Mouse (Mus musculus) frontal cortex, postnatal 36 days (tissue): ENCODE measurements at regions not wholly inside any gene's neighbourhood (a gene's known extent, or its start where the extent isn't known, plus 50 kb on each side); places are given as distances from the start of the nearest gene placed in this dataset.

Experiments
- DNase-seq, 2 experiments: peaks; one replicate each; pipeline ENCODE4 v3.0.0; 2022; ENCODE audit warnings: low spot score in 2 of 2

DNA sequence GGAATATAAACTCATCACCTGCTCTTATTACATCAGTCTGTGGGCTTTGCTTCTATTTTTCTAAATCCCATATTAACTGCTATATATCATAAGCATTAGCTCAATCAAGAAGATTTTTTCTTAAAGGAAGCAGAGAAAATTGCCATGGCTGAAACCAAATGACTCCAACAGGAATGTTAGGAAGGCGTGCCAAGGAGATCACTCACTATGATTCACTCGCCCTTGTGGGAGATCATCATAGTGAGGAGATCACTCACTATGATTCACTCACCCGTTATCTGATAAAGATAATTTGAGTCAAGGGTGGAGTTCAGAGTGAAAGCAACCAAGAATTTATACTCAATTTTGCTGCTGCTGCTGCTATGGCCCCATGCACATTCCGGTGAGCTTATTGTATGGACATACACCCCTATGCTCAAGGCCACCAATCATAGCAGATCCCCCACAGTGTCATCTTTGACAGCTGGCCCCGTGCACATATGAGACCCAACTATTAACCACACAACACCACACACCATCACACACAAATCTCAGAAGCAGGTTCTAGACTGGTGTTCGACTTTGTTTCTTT lies 63.8 kb upstream of the Fer start:
- no peak for DNase-seq

DNA sequence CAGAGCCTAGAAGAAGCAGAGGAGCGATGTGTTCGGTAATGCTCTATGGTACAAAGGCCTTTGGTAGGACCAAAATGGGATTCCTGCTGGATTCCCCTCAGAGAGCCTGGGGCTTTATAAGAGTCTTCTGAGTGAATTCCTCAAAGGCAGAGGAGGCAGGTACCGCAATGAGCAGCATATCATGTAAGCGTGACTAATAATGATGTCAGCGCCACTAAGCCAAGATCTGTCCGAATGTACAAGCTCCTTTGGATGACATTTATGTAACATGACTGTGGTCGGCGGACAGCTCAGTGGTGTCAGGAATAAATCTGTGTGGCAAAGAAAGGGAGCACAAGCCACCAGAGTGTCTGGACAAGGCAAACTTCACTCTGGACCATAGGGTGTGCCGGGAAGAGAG lies 61.5 kb upstream of the Fer start:
- no peak for DNase-seq

DNA sequence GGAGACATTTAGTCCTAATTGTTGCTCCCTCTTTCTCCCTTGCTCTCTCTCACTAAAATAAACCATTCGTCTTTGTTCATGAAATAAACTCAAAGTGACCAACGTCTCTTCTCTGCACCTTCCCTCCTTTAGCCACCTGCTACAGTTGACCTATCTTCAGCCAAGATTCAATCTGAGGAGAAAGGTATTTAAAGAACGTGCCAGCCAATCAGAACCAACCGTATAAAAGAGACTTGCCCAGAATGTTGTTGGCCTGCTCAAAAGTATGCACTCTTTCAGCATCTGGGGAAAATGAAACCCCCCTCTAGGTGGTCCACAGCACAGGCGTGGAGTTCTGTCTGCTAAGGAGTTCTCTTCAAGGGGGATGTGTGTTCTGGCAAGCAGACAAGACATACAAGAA lies 60.0 kb upstream of the Fer start:
- no peak for DNase-seq

DNA sequence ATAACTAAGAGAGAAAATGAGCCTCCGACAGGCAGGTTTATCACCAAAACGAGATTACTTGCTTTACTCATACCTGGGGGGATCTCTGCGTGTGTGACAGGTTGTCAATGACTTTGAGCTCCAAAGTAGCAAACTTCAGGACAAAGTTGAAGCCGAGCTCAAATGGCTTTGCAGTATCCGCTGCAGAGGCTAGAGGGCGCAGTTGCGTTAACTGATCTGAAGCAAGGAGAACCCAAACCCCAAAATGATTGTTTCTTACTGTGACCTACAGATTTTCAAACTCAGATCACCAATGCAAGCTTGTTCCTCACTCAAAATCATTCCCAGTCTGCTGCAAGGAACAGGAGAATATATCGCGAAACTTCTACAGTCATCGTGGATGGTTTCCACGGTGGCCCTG lies 59.3 kb upstream of the Fer start:
- DNase-seq: peak; percentile 77 to 83

DNA sequence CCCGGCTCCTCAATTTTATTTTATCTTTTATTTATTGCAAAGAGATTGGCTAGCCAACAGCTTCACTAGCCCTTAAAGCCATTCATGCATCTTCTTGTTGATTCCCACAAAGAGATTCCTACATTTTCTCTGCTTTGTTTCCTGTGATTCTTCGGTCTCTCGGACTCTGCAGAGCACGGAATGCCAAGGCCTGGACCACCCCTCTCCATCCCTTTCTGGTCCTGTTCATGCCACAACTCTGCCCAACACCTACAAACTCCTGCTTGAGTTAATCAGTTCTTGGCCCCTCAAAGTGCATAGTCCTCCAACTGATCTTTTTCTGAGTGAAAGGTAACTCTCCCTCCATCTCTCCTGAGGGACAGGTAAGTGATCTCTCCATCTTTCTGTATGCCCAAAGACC lies 58.4 kb upstream of the Fer start:
- DNase-seq: no peak

DNA sequence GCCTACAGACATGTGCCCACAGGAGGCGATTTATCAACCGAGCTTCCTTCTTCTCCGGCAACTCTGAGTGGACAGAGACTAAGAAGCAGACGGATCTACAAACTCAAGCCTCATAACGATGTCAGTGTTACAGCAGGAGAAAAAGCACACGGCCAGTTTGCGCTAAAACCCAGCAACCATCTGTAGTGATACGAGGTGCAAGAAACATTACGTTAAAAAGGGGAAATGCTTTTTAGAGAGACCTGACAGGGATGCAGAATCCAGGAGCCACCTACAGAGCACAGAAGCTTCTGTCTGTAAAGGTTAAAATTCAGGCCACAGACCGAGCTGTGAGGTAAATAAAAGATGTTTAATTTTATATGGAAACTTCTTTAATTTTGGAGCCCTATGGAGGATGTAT lies 56.5 kb upstream of the Fer start:
- DNase-seq: peak in 1 of 2 experiments; percentile 16

DNA sequence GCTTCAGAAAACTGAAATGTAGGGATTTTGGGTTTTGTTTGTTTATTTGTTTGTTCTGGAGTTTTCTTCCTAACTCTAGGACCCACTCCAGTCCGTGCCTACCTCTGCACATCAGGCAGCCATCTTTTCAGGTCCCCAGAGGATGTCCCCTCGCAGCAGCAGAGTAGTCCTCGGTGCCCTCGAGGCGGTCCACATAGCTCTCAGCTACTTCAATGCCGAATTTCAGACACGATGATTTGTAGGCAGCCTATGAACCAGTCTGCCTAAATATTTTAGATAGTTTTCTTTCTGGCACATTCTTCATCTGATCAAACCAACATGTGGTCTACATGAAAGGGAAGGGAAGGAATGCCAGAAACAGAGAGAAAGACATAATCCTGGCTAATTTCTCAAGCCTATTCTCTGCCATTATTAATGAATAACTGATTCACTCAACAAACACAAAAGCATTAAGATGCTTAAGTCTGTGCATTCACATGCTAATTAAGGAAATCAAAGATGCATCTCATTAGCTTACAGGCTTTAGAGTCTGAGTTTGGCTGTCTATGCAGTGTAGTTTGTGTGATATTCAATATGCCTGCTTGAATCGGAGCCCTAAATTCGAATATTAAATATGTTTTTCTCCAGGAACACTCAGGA lies 55.2 kb upstream of the Fer start:
- DNase-seq: no peak

DNA sequence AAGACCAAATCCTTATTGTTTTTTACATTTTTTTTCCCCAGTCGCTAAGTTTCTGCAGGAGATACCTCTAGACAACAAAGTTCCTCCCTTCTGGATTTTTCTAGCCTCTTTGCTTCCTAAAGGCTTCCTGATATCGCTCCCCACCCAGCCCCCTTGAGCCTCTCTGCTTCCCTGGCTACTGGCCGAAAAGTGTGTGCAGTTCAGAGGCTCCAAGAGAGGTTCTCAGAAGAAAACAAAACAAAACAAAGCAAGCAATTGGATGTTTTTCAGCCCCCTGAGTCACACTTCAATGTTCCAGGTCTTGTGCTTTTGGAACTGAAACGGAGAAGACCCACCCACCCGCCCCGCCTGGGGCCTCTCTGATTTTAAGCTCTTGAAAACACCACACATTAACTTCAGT lies 54.1 kb upstream of the Fer start:
- DNase-seq: no peak

DNA sequence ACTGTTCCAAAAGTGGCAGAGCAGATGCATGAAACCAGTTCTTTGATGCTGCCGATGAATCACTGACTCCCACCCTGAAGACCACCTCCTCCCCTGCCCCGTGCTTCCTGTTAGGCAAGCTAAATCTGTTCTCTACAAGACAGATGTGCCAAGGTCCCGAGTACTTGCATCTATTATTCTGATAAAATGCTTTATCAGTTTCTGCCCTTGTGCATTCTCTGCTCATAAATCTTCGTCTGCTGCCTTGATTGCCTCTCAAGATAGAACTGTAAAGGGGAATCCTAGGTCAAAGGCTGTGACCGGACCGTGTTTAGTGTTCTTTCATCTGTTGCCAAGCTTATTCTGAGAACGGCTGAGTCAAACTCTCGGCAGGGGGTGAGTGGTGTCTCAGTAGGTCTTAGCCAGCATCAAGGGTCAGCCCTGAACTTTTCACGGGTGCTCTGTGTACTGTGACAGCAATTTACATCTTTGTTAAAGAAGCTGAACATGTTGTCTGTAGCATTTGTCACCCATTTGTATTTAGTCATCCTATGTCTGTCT lies 51.5 kb upstream of the Fer start:
- no peak for DNase-seq

DNA sequence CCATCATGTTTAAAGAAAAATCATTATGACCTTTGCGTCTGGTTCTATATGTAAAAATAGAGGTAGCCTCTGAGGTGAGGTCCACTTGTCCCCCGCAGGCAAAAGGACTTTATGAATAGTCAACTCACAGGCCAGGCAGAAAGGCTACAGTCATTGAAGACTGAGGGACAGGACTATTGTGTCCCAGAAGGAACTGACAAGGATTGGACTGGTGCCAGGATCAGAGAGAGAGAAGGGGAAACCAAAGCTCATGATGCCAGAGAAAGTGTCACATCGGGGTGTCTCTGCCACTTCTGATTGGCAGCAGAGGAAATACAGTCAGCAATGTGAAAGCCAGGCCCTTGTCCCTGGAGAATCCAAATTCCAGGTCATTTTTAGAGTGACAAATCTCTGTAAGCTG lies 50.3 kb upstream of the Fer start:
- DNase-seq: no peak
